ENCODE assay signal across 8 mouse cellular contexts in the genomic region with DNA sequence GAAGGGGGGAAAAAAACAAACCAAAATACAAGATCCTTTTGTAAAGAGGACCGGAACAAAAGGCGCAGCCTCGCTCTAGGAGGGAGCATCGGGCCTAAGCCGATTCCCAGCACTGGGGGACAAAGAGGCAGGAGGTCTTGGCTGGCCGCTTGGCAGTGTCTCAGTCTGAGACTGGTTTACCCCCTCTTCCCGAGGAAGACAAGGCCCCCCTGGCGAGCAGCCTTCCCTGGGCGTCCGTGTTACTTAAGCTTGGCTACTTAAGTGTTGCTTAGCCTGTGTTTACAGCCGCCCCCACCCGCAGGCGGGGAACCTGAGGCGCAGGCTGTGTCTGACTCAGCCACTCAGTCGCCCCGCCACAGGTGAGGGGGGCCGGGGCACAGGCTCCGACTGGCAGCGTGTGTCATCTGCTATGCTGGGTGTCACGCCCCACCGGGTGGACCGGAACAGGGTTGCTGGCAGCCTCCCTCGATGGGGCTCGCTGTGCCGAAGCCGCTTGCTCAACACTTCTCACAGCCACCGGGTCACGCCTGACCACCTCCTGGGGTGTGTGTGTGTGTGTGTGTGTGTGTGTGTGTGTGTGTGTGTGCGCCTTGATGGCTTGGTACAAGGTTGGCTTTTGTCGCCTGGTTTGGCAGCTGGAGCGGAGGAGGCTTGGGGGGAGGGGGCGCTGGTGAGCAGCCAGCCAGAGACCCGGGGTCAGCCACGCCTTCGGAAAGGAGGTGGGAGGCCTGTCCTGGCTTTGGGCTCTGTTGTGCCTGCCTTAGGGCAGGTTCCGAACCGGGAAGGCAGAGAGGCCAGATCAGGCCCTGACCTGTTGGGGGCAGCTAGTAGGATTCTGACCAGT. TPM values are rescaled to one million over a fixed set of nuclear protein-coding genes. Genes with fewer than 3 reads are reported as not detected.
DNase-seq lines count a peak whose midpoint lies in the region; ATAC-seq lines count a peak whose summit lies in the region.

No protein-coding gene starts in this region.

- intact Hi-C loops in left cerebral cortex, postnatal 25 days (cut with DNase I), result loop anchor here (5.0 kb wide), 3 partner anchors 111 to 236 kb away; no protein-coding TSS in a partner anchor

- H3K27me3 ChIP-seq in forebrain, embryonic 15.5 days, result no peaks in the 10 kb centered on the region
- H3K27me3 ChIP-seq in hindbrain, embryonic 11.5 days (ENCODE audit: control insufficient read depth, insufficient read depth, low read length), result peaks cover 7% of the 10 kb centered on the region

- under 1% methylated on average over 37 of the region's 37 CpGs for WGBS in forebrain, embryonic 15.5 days
- WGBS in hindbrain, embryonic 11.5 days, result 1% methylated on average over 36 of the region's 37 CpGs

- peak; percentile 37 for ATAC-seq in forebrain, embryonic 15.5 days (replicated peaks)
- ATAC-seq in hindbrain, embryonic 11.5 days (ENCODE audit: low FRiP score), result peak; percentile 15; the same call in 1 of the 2 replicates
- peak; percentile 29 for ATAC-seq in megakaryocyte progenitor cell, adult 5-6 weeks (replicated peaks; ENCODE audit: poor library complexity)

- peak overlapping the region; percentile 98 for H3K27ac ChIP-seq in forebrain, embryonic 15.5 days (replicated peaks)
- H3K27ac ChIP-seq in hindbrain, embryonic 11.5 days (ENCODE audit: low read depth, low read length), result peak overlapping the region; percentile 99

- peak overlapping the region; percentile 99 for H3K4me2 ChIP-seq in forebrain, embryonic 15.5 days (replicated peaks)
- peak overlapping the region; percentile 97 for H3K4me2 ChIP-seq in hindbrain, embryonic 11.5 days (replicated peaks; ENCODE audit: low read depth, low read length)

- peak; percentile 82 for DNase-seq in MN1 (ENCODE audit: low spot score)
- peak; percentile 74 to 75 for DNase-seq in cerebellum, adult 18-20 months
- peak; percentile 82 for DNase-seq in hindbrain, embryonic 11.5 days (ENCODE audit: low spot score)
- DNase-seq in left cerebral cortex, postnatal 25 days (ENCODE audit: low spot score in 2 of 2), result peak; percentile 62 to 74
- peak; percentile 68 to 73 for DNase-seq in right cerebral cortex, postnatal 36 days (ENCODE audit: low spot score in 2 of 2)
- peak; percentile 79 to 91 for DNase-seq in urinary bladder, postnatal 36 days (ENCODE audit: low spot score in 2 of 2)

- H3K9ac ChIP-seq in forebrain, embryonic 15.5 days (replicated peaks), result peak overlapping the region; percentile 65
- H3K9ac ChIP-seq in hindbrain, embryonic 11.5 days (ENCODE audit: low read depth, low read length), result peak overlapping the region; percentile 89

- H3K36me3 ChIP-seq in forebrain, embryonic 15.5 days, result no peaks in the 10 kb centered on the region
- no peaks in the 10 kb centered on the region for H3K36me3 ChIP-seq in hindbrain, embryonic 11.5 days (ENCODE audit: control insufficient read depth, insufficient read depth, low read length)

- H3K9me3 ChIP-seq in forebrain, embryonic 15.5 days, result no peaks in the 10 kb centered on the region
- H3K9me3 ChIP-seq in hindbrain, embryonic 11.5 days (ENCODE audit: control insufficient read depth, low read length), result no peaks in the 10 kb centered on the region

- peak overlapping the region; percentile 78 for H3K4me3 ChIP-seq in forebrain, embryonic 15.5 days
- H3K4me3 ChIP-seq in hindbrain, embryonic 11.5 days (ENCODE audit: low read depth, low read length), result peak overlapping the region; percentile 65

- peaks cover 91% of the 10 kb centered on the region for H3K4me1 ChIP-seq in forebrain, embryonic 15.5 days
- H3K4me1 ChIP-seq in hindbrain, embryonic 11.5 days (replicated peaks; ENCODE audit: control insufficient read depth, insufficient read depth, low read length), result peaks cover 61% of the 10 kb centered on the region

RNA-seq across cellular contexts. Expression of gene Gins2, which starts 50.5 kb away (rescaled TPM):
- polyA plus RNA-seq in forebrain, embryonic 15.5 days (2015; fragmentation: Nextera tagmentation; extraction: Ambion mirVana), result 27.1 and 34.2 TPM in 2 replicates
- polyA plus RNA-seq in hindbrain, embryonic 11.5 days (2014; fragmentation: Nextera tagmentation; extraction: Ambion mirVana), result 94.8 and 96.9 TPM in 2 replicates
- 1 to 10 TPM; 1.6 to 1.8 TPM for total RNA-seq in left cerebral cortex, postnatal 25 days (2021)
- 65.9 and 67.1 TPM in 2 replicates for total RNA-seq in megakaryocyte progenitor cell, adult 5-6 weeks (2015)
- total RNA-seq in megakaryocyte progenitor cell, adult 5-6 weeks (2017), result 28.1 and 47.1 TPM in 2 replicates

Comparison
In these comparisons a context has a peak if more than half of its experiments do, and no peak if none do; other contexts are left out.
1. Peak in every context shown above with its lines: DNase-seq, ATAC-seq, H3K4me3 ChIP-seq and H3K27ac ChIP-seq.
2. RNA of gene Gins2, which starts 50.5 kb away (total RNA-seq): 28.1 to 67.1 TPM in megakaryocyte progenitor cell, adult 5-6 weeks; 1.6 to 1.8 TPM in left cerebral cortex, postnatal 25 days; every median in the first group is over 10 times any median in the second.